Mouse (Mus musculus): Measurements from ENCODE around the gene Scn2a.
A peak's percentile ranks its signal among the peaks of the same experiment; 100 is the strongest.
"Not testable (repeated sequence)": the region's sequence is repeated elsewhere in the genome, so short reads cannot be mapped to it uniquely, and the experiment has no call there.

Scn2a gene

GRCm38 (mm10) chr2:65701175-65701574, 80.6 kb downstream of the Scn2a start:
- no peak for DNase-seq

- no peak for DNase-seq
Observed at GRCm38 (mm10) chr2:65722219-65722800, 101.7 kb downstream of the Scn2a start.

GRCm38 (mm10) chr2:65745400-65745799, 124.8 kb downstream of the Scn2a start:
- peak; percentile 2 for DNase-seq

- DNase-seq: no peak
Observed at GRCm38 (mm10) chr2:65782442-65782841, 161.9 kb downstream of the Scn2a start.

DNA sequence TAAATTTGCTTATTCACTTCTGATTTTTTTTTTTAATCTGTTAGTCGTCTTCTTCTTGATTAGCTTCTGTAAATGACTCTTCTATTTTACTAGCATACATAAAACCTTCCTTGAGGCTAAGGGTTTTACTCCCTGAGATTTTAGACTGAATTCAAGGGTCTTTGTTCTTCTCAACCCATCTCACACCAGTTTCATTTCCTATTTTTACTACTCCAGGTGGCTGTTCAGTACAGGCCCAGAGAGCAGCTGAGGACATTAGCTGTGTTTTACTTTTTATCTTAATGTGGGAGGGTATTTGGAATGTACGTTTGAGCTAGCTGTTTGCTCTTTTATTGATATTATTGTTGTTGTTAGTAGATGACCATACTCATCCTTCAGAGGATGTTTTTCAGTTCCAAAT, 162.8 kb downstream of the Scn2a start:
- no peak for DNase-seq

GRCm38 (mm10) chr2:65792516-65792915, 171.9 kb downstream of the Scn2a start:
- peak; percentile 6 for DNase-seq

GRCm38 (mm10) chr2:65793593-65793992, 173.0 kb downstream of the Scn2a start:
- no peak for DNase-seq

GRCm38 (mm10) chr2:65801054-65801709, 180.6 kb downstream of the Scn2a start:
- no peak for DNase-seq

GRCm38 (mm10) chr2:65806556-65806955, 186.0 kb downstream of the Scn2a start:
- DNase-seq: no peak

DNA sequence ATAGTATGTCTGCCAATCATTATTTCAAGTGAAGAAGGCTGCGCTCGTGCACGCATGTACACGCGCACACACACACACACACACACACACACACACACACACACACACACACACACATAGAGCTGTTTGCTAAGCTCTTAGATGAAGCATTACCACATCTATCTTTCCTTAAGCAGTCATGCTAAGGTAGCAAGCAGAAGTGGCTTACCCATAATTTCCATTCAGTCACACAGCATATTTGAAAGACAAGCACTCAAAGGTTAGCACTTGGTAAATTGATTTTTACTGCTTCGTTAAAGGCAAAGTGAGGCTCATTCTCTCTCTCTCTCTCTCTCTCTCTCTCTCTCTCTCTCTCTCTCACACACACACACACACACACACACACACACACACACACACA, 190.6 kb downstream of the Scn2a start:
- DNase-seq: not testable (repeated sequence)
